Mouse (Mus musculus): ENCODE measurements at regions not wholly inside any gene's neighbourhood (a gene's known extent, or its start where the extent isn't known, plus 50 kb on each side); places are given as distances from the start of the nearest gene placed in this dataset.

GRCm38 (mm10) chr11:71944398-71945097, 92.8 kb downstream of the Aipl1 start:
- no peak overlapping the region for H3K4me3 ChIP-seq (replicated peaks in 1 of 3; ENCODE audit: low read depth in 2 of 3, low read length in 2 of 3, poor library complexity in 1 of 3)
- H3K79me2 ChIP-seq (replicated peaks; ENCODE audit: control insufficient read depth, extremely low read depth, insufficient read depth, poor library complexity, severe bottlenecking), result no peaks in the 10 kb centered on the region
- in situ Hi-C loops (cut with MboI; ENCODE audit: low pct_ligation_motif_present, low pct_unique_long_range_greater_than_20kb, low sequenced_read_pairs), result no loop called here
- H3K36me3 ChIP-seq (replicated peaks in 1 of 2; ENCODE audit: control insufficient read depth in 1 of 2, insufficient read depth in 1 of 2, low read length in 1 of 2), result no peaks in the 10 kb centered on the region
- peak; percentile 95 for DNase-seq (ENCODE audit: extremely low read depth)
- TF ChIP-seq CHD2 (IDR thresholded peaks at IDR 0.05; ENCODE audit: low read length) (0 out of 2 replicates have a peak, but pooled peaks have one; percentile 57), UBTF (IDR thresholded peaks at IDR 0.05; ENCODE audit: low read depth, low read length) (no peak), USF2 (conservative IDR thresholded peaks at IDR 0.05; ENCODE audit: low read depth, low read length) (no peak), MEF2A (IDR thresholded peaks at IDR 0.05; ENCODE audit: borderline replicate concordance, low read depth, low read length) (peak; percentile 35; the same call in 1 of the 2 replicates), RAD21 (IDR thresholded peaks at IDR 0.05; ENCODE audit: low read depth, low read length) (peak; percentile 47), CHD1 (IDR thresholded peaks at IDR 0.05; ENCODE audit: low read depth, low read length) (0 out of 2 replicates have a peak, but pooled peaks have one; percentile 49), USF1 (IDR thresholded peaks at IDR 0.05; ENCODE audit: low read depth, low read length) (no peak), ZKSCAN1 (IDR thresholded peaks at IDR 0.05; ENCODE audit: borderline replicate concordance, low read depth, low read length) (no peak), MAZ (IDR thresholded peaks at IDR 0.05; ENCODE audit: low read depth, low read length) (peak; percentile 48; the same call in 1 of the 2 replicates), RCOR1 (conservative IDR thresholded peaks at IDR 0.05; ENCODE audit: low read depth, low read length) (no peak; the same call in none of the 2 replicates), NRF1 (IDR thresholded peaks at IDR 0.05; ENCODE audit: low read depth, low read length) (no peak), SMC3 (IDR thresholded peaks at IDR 0.05; ENCODE audit: low read depth, low read length) (peak; percentile 30), GABPA (IDR thresholded peaks at IDR 0.05; ENCODE audit: insufficient replicate concordance, low read depth, low read length) (no peak), ZMIZ1 (IDR thresholded peaks at IDR 0.05; ENCODE audit: low read depth, low read length) (no peak), BHLHE40 (IDR thresholded peaks at IDR 0.05; ENCODE audit: low read depth, low read length) (peak; percentile 81), IRF4 (IDR thresholded peaks at IDR 0.05; ENCODE audit: low read depth, low read length) (peak; percentile 77), TCF12 (IDR thresholded peaks at IDR 0.05; ENCODE audit: low read depth, low read length) (peak; percentile 75), ZNF384 (IDR thresholded peaks at IDR 0.05; ENCODE audit: low read depth, low read length) (no peak), JUN (IDR thresholded peaks at IDR 0.05; ENCODE audit: insufficient read depth, low read depth, low read length) (peak; percentile 58; the same call in 1 of the 2 replicates), POLR2AphosphoS2 (IDR thresholded peaks at IDR 0.05; ENCODE audit: low read depth, low read length) (peak; percentile 40; the same call in 1 of the 2 replicates), MXI1 (IDR thresholded peaks at IDR 0.05; ENCODE audit: low read depth, low read length) (peak; percentile 52; the same call in 1 of the 2 replicates), TBP (conservative IDR thresholded peaks at IDR 0.05; ENCODE audit: low read depth, low read length) (no peak), CTCF (conservative IDR thresholded peaks at IDR 0.05 in 1 of 2, IDR thresholded peaks at IDR 0.05 in 1 of 2; ENCODE audit: low read depth in 2 of 2, low read length in 2 of 2) (peak in 1 of 2 experiments; percentile 33; a peak in 2 of 4 replicates), NELFE (IDR thresholded peaks at IDR 0.05; ENCODE audit: low read depth, low read length) (peak; percentile 56; the same call in 1 of the 2 replicates), MAX (IDR thresholded peaks at IDR 0.05; ENCODE audit: low read length) (peak; percentile 83), JUND (conservative IDR thresholded peaks at IDR 0.05; ENCODE audit: low read depth, low read length) (peak; percentile 63; the same call in 1 of the 2 replicates), ETS1 (conservative IDR thresholded peaks at IDR 0.05; ENCODE audit: low read depth, low read length) (peak; percentile 89), PAX5 (IDR thresholded peaks at IDR 0.05; ENCODE audit: low read length) (no peak), EP300 (IDR thresholded peaks at IDR 0.05; ENCODE audit: low read length) (peak; percentile 90), HCFC1 (IDR thresholded peaks at IDR 0.05; ENCODE audit: low read depth, low read length) (peak; percentile 21; the same call in 1 of the 2 replicates), ZC3H11A (IDR thresholded peaks at IDR 0.05; ENCODE audit: low read depth, low read length) (no peak), MYC (IDR thresholded peaks at IDR 0.05; ENCODE audit: low read depth, low read length) (peak; percentile 81), POLR2A (IDR thresholded peaks at IDR 0.05; ENCODE audit: low read depth, low read length) (no peak; the same call in 1 of the 2 replicates), KAT2A (IDR thresholded peaks at IDR 0.05; ENCODE audit: insufficient replicate concordance, low read length) (peak; percentile 66; the same call in 1 of the 2 replicates), ELF1 (IDR thresholded peaks at IDR 0.05; ENCODE audit: low read depth, low read length) (peak; percentile 19; the same call in 1 of the 2 replicates), SIN3A (IDR thresholded peaks at IDR 0.05; ENCODE audit: low read length) (peak; percentile 84), MAFK (IDR thresholded peaks at IDR 0.05; ENCODE audit: insufficient replicate concordance, low read length) (peak; percentile 60; the same call in 1 of the 2 replicates), E2F4 (IDR thresholded peaks at IDR 0.05; ENCODE audit: insufficient replicate concordance, low read depth, low read length) (no peak)
- H3K4me2 ChIP-seq (ENCODE audit: insufficient read depth, low read depth, poor library complexity, severe bottlenecking), result peak overlapping the region; percentile 72
- H3K9me3 ChIP-seq (replicated peaks; ENCODE audit: low read length), result no peaks in the 10 kb centered on the region
- no peak overlapping the region for H3K9ac ChIP-seq (ENCODE audit: insufficient read depth, low read depth)
- dilution Hi-C loops (cut with MboI; ENCODE audit: extremely low pct_ligation_motif_present, extremely low pct_unique_long_range_greater_than_20kb, low sequenced_read_pairs), result no loop called here
- peaks cover 17% of the 10 kb centered on the region for H3K27me3 ChIP-seq (replicated peaks)
- H3K27ac ChIP-seq (ENCODE audit: insufficient read depth, low read depth), result peak overlapping the region; percentile 57
- peaks cover 19 to 52% of the 10 kb centered on the region in 2 experiments for H3K4me1 ChIP-seq (ENCODE audit: control insufficient read depth in 1 of 2, insufficient read depth in 2 of 2)

Data from CH12.LX (cell line).